Mouse (Mus musculus) liver, embryonic 12.5 days (tissue): ENCODE data around the gene Fcgr2b. TPM values are rescaled to one million over a fixed set of nuclear protein-coding genes. Genes with fewer than 3 reads are reported as not detected.
"Not testable (repeated sequence)": the region's sequence is repeated elsewhere in the genome, so short reads cannot be mapped to it uniquely, and the experiment has no call there.

Source experiments
- ATAC-seq: fragments of 200-750 bp; cut with Nextera tagmentation; 2 replicates; pipeline ENCODE4 v1.8.0; 2017; ENCODE audit warnings: moderate number of reproducible peaks, mild to moderate bottlenecking, moderate library complexity
- H3K27ac ChIP-seq: fragments of 300-500 bp; sonication (generic); 2 replicates; pipeline ENCODE4 v1.5.1; 2016; ENCODE audit warnings: mild to moderate bottlenecking
- H3K27me3 ChIP-seq: fragments of 300-500 bp; sonication (generic); replicated peaks from 2 replicates; pipeline ENCODE4 v1.6.1; 2016; ENCODE audit warnings: mild to moderate bottlenecking, moderate library complexity
- H3K36me3 ChIP-seq: fragments of 300-500 bp; sonication (generic); 2 replicates; pipeline ENCODE4 v1.6.1; 2016; ENCODE audit warnings: mild to moderate bottlenecking, moderate library complexity
- H3K4me1 ChIP-seq: fragments of 300-500 bp; sonication (generic); 2 replicates; pipeline ENCODE4 v1.6.1; 2016
- H3K4me2 ChIP-seq: fragments of 300-500 bp; sonication (generic); 2 replicates; pipeline ENCODE4 v1.6.1; 2016; ENCODE audit warnings: mild to moderate bottlenecking, moderate library complexity
- H3K4me3 ChIP-seq: fragments of 300-500 bp; sonication (generic); 2 replicates; pipeline ENCODE4 v1.5.1; 2016; ENCODE audit warnings: mild to moderate bottlenecking, moderate library complexity
- H3K9ac ChIP-seq: fragments of 300-500 bp; sonication (generic); 2 replicates; pipeline ENCODE4 v1.6.1; 2016; ENCODE audit warnings: mild to moderate bottlenecking, moderate library complexity
- H3K9me3 ChIP-seq: fragments of 300-500 bp; sonication (generic); replicated peaks from 2 replicates; pipeline ENCODE4 v1.6.1; 2016; ENCODE audit warnings: mild to moderate bottlenecking, moderate library complexity
- WGBS: fragments of 180-500 bp; shearing (Covaris S2); methylation state at CpG from one replicate; pipeline ENCODE4 v1.1.7; 2016; ENCODE audit not compliant: insufficient replicate concordance; 5-methylcytosine and 5-hydroxymethylcytosine counted together
- polyA plus RNA-seq: library from polyadenylated mRNA; unstranded; fragments of >200 nt; fragmentation: Nextera tagmentation; extraction: Ambion mirVana; gene quantifications from 2 replicates; pipeline ENCODE4 v1.2.1, GENCODE M21; 2016

The Fcgr2b gene
- polyA plus RNA-seq, 1 experiment from 2014 or later: 1.7 TPM

DNA sequence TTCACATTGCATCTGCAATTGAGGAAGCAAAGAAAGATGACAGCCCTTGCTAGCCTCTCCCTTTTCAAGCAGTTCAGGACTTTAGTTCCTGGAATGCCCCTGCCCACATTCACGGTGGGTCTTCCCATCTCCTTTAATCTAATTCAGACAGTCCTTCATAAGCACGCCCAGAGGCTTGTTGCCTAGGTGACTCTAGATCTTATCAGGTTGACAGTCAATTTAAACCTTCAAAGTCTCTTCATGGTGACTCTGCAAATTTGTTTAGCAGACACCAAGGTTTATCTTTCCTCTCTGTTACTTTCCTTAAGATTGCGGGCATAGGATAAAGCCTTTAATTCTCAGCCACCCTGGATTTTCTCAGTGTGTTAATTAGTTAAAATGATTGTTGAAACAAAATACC, 25.6 kb downstream of the Fcgr2b start:
- Histone ChIP-seq H3K27me3 (no peaks in the 10 kb centered on the region), H3K4me2 (no peak overlapping the region), H3K27ac (no peak overlapping the region), H3K4me1 (peaks cover 17% of the 10 kb centered on the region), H3K4me3 (no peak overlapping the region), H3K9me3 (peaks cover 6% of the 10 kb centered on the region), H3K36me3 (no peaks in the 10 kb centered on the region), H3K9ac (no peak overlapping the region)
- 12% methylated on average over 3 of the region's 3 CpGs for WGBS
- peak; percentile 63; the same call in 1 of the 2 replicates for ATAC-seq

DNA sequence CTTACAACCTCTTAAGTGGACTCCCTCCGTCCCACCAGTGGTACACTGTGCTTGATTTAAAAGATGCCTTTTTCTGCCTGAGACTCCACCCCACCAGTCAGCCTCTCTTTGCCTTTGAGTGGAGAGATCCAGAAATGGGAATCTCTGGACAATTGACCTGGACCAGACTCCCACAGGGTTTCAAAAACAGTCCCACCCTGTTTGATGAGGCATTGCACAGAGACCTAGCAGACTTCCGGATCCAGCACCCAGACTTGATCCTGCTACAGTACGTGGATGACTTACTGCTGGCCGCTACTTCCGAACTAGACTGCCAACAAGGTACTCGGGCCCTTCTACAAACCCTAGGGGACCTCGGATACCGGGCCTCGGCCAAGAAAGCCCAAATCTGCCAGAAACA, 31.4 kb downstream of the Fcgr2b start:
- not testable (repeated sequence) for H3K27me3 ChIP-seq, H3K4me2 ChIP-seq, ATAC-seq, H3K27ac ChIP-seq, H3K36me3 ChIP-seq, H3K9ac ChIP-seq, H3K4me3 ChIP-seq, H3K4me1 ChIP-seq
- peaks cover 23% of the 10 kb centered on the region for H3K9me3 ChIP-seq
- 91% methylated on average over 7 of the region's 9 CpGs for WGBS

DNA sequence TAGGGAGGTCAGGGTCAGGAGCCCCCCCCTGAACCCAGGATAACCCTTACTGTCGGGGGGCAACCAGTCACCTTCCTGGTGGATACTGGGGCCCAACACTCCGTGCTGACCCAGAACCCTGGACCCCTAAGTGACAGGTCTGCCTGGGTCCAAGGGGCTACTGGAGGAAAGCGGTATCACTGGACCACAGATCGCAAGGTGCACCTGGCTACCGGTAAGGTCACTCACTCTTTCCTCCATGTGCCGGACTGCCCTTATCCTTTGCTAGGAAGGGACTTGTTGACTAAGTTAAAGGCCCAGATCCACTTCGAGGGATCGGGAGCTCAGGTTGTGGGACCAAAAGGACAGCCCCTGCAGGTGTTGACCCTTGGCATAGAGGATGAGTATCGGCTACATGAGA, 32.2 kb downstream of the Fcgr2b start:
- not testable (repeated sequence) for H3K9ac ChIP-seq, H3K27ac ChIP-seq, H3K4me3 ChIP-seq, ATAC-seq, H3K27me3 ChIP-seq, H3K4me2 ChIP-seq, H3K36me3 ChIP-seq, H3K4me1 ChIP-seq
- H3K9me3 ChIP-seq: peaks cover 23% of the 10 kb centered on the region
- WGBS: 84% methylated on average over 9 of the region's 9 CpGs

DNA sequence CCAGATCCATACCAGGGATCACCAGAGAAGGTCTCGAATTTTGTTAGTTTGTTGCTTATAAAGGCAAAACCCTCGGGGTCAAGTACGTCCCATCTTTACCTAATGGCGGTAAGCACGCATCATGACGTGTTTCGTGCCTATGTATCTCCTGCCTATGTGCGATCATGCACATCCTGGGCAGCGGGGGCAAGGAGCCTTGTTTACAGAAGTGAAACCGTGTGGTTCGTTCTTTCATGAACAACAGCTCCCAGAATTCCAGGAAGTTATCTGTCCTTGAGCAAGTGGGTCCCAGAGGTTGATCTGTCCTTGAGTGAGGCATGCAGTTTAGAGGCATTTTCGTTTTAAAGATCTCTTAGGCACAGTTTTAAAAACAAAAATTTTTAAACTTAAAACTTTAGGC, 37.1 kb downstream of the Fcgr2b start:
- WGBS: 78% methylated on average over 12 of the region's 12 CpGs
- no peak for ATAC-seq
- Histone ChIP-seq H3K9ac (no peak overlapping the region), H3K4me2 (no peak overlapping the region), H3K27ac (no peak overlapping the region), H3K4me3 (no peak overlapping the region), H3K27me3 (no peaks in the 10 kb centered on the region), H3K4me1 (no peaks in the 10 kb centered on the region), H3K9me3 (peaks cover 16% of the 10 kb centered on the region), H3K36me3 (no peaks in the 10 kb centered on the region)

DNA sequence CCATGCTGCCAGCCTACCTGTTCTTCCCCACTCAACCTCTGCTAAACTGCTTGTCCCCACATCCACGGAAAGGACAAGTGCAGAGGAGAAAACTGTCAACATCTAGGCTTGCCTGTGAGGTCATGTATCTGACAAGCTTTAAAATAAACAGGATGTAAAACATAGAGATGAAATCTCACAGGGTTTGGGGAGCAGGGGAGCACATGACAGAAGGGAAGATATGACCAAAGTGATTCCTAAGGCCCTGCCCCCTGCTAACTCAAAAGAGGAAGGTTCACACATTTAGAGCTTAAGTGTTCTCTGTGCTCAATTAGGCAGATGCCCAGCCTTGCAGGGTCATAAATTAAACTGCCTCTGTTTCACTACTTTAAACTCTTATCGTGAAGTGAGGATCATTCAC, 42.0 kb downstream of the Fcgr2b start:
- H3K36me3 ChIP-seq: no peaks in the 10 kb centered on the region
- ATAC-seq: no peak
- H3K4me1 ChIP-seq: no peaks in the 10 kb centered on the region
- H3K4me2 ChIP-seq: no peak overlapping the region
- no peaks in the 10 kb centered on the region for H3K27me3 ChIP-seq
- H3K4me3 ChIP-seq: no peak overlapping the region
- WGBS: 54% methylated on average over 2 of the region's 2 CpGs
- H3K9me3 ChIP-seq: no peaks in the 10 kb centered on the region
- no peak overlapping the region for H3K9ac ChIP-seq
- H3K27ac ChIP-seq: no peak overlapping the region

DNA sequence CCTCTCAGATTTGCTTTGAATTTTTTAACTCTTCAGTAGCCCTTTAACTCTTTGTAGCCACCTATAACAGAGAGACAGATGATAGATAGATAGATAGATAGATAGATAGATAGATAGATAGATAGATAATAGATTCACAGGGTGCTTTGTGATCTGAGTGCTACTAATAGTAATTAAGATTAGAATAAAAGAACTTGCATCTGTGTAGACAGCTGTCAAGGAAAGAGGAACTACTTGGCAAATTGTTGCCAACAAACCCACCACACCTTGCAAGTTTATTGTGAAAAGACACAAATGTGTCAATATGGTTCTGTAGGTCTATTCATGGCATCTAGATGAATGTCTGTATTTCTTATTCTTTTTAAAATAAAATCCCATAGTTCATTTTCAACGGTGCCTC, 42.4 kb downstream of the Fcgr2b start:
- H3K9ac ChIP-seq: no peak overlapping the region
- no peaks in the 10 kb centered on the region for H3K27me3 ChIP-seq
- H3K9me3 ChIP-seq: no peaks in the 10 kb centered on the region
- H3K4me2 ChIP-seq: no peak overlapping the region
- no peaks in the 10 kb centered on the region for H3K36me3 ChIP-seq
- H3K27ac ChIP-seq: no peak overlapping the region
- H3K4me3 ChIP-seq: no peak overlapping the region
- no peaks in the 10 kb centered on the region for H3K4me1 ChIP-seq
- WGBS: 56% methylated on average over 1 of the region's 1 CpGs
- no peak for ATAC-seq

DNA sequence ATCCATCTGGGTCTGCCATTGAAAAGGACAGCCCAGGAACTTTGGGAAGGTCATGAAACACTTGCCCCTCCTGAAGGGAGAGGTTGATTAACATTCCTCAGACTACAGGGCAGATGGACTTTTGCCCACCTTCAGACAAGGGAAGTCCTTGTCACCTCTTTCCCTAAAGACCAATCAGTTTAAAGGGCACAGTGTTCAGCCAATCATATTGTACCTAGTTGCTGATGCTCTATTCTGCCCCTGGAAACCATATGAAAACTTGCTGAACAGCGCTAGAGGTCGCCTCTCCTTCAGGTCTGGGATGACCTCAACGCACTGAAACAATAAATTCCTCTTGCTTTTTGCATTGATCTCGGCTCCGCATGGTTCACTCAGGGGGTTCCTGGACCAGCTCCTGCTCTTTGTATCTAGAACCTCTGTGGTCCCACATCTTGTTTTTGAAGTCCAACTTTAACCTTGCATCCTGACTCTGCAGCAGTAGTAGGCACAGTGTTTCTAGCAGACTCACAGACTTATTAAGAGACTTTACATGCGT, 42.9 kb downstream of the Fcgr2b start:
- WGBS: 65% methylated on average over 6 of the region's 6 CpGs
- ATAC-seq: no peak

DNA sequence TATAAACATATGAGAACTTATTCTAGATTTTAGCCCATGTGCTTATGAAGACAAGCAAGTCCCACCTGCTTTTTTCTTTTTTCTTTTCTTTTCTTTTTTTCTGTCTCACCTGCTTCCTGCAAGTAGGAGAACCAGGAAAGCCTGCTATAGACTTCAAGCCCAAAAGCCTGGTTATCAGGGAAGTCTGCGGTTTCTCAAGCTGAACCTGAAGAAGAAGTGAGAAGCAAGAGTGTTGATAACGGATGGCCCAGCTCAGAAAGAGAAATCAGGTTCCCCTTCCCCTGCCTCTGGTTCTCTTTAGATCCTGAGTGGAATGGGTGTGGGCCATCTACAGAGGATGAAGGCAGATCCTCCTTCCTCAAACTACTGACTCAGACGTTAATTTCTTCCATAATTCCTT, 44.3 kb downstream of the Fcgr2b start:
- Histone ChIP-seq H3K36me3 (no peaks in the 10 kb centered on the region), H3K27ac (no peak overlapping the region), H3K27me3 (no peaks in the 10 kb centered on the region), H3K4me2 (no peak overlapping the region), H3K9ac (no peak overlapping the region), H3K9me3 (no peaks in the 10 kb centered on the region), H3K4me3 (no peak overlapping the region), H3K4me1 (no peaks in the 10 kb centered on the region)
- no peak for ATAC-seq
- 36% methylated on average over 3 of the region's 3 CpGs for WGBS

More for the DNA sequence above, 42.9 kb downstream of the Fcgr2b start:
- Histone ChIP-seq H3K4me1 (no peaks in the 10 kb centered on the region), H3K36me3 (no peaks in the 10 kb centered on the region), H3K27me3 (no peaks in the 10 kb centered on the region), H3K4me3 (no peak overlapping the region), H3K9ac (no peak overlapping the region), H3K4me2 (no peak overlapping the region), H3K9me3 (no peaks in the 10 kb centered on the region), H3K27ac (no peak overlapping the region)

DNA sequence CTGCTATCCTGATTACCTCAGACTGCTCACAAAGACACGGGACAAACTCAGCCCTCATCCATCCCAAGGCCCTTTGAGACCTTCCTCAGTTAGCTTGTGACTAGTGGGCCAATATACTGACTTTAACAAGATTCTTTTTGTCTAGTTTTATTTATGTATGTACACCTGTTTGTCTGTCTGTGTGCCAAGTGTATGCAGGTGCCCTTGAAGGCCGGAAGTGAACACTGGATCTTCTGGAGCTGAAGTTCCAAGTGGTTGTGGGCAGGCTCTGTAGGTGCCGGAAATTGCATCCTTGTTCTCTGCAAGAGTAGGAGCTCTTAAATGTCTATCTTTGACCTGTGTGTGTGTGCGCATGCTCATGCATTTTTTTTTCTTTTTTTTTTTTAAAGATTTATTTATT, 47.1 kb downstream of the Fcgr2b start:
- Histone ChIP-seq H3K4me1 (peaks cover 4% of the 10 kb centered on the region; the same call in 1 of the 2 replicates), H3K27ac (no peak overlapping the region), H3K9me3 (no peaks in the 10 kb centered on the region), H3K27me3 (no peaks in the 10 kb centered on the region), H3K36me3 (no peaks in the 10 kb centered on the region), H3K4me3 (no peak overlapping the region), H3K9ac (no peak overlapping the region), H3K4me2 (no peak overlapping the region)
- ATAC-seq: no peak
- 72% methylated on average over 4 of the region's 4 CpGs for WGBS

DNA sequence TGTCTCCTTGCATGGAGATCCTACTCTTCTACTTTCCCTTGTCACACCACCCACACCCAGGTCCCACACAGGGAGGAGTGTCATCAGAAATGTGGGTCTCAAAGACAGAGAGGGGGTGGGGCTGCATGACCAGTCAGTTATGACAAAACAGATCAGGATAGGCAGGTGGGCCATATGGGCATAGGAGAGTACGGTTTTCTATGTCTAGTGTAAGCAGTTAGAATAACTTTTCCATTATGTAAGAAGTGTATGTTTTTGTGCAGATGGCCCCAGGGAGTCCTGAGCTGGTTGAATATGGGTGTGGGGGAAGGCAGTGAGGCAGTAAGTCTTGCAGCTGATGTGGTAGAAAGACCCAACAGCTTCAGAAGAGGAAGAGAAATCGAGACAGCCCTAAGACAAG, 47.9 kb downstream of the Fcgr2b start:
- Histone ChIP-seq H3K4me2 (no peak overlapping the region), H3K4me3 (no peak overlapping the region), H3K27me3 (no peaks in the 10 kb centered on the region), H3K36me3 (no peaks in the 10 kb centered on the region), H3K9me3 (no peaks in the 10 kb centered on the region), H3K9ac (no peak overlapping the region), H3K27ac (no peak overlapping the region), H3K4me1 (peaks cover 7% of the 10 kb centered on the region; the same call in 1 of the 2 replicates)
- ATAC-seq: no peak
- WGBS: 51% methylated on average over 2 of the region's 2 CpGs

DNA sequence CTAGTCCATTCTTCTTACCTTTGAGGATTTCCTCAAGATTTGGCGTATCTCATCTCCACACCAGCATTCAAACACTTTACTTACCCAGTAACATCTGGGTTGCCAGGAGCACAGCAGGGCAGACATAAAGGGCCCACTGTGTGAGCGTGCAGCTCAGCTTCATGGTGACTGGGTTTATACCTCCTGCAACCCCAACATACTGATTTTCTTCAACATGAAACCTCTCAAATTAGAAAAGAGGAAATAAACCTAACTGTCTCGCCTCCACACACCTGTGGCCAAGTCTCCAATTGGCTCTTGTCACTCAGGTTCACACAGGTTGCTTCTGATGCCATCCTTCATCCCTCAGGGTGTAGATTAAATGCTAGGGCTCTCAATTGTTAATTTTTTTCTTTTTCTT, 49.0 kb downstream of the Fcgr2b start, which contains the start of gene Fcrla:
Gene Fcrla, minus strand, starts transcription at position 206 of the 400 bp plus-strand sequence.
- Histone ChIP-seq H3K27ac (no peak within 1 kb of the TSS), H3K4me2 (no peak within 1 kb of the TSS), H3K4me1 (peaks cover 7% of the 10 kb centered on the region; the same call in 1 of the 2 replicates), H3K36me3 (no peaks in the 10 kb centered on the region), H3K9ac (no peak within 1 kb of the TSS), H3K27me3 (no peaks in the 10 kb centered on the region), H3K9me3 (no peaks in the 10 kb centered on the region), H3K4me3 (no peak within 1 kb of the TSS)
- no peak for ATAC-seq
- 67% methylated on average over 3 of the region's 3 CpGs for WGBS

DNA sequence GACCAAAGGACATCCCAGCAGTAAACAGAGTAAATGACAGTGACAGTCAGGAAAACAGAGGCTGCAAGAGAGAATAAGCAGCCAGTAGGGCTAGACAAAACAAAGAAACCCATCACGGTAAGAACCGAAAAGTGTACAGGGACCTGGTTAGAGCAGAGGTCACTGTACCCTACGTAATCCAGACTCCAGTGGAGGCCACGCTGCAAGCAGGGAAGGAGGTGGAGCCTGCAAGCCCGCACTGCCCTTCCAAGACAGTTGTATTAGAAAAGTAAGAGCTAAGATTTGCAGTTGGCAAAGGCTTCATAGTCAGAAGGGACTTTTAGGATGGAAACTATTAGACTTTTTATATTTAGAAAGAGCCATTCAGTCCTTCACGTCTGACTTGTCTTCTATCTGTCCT, 49.4 kb downstream of the Fcgr2b start:
- Histone ChIP-seq H3K9ac (no peak overlapping the region), H3K9me3 (no peaks in the 10 kb centered on the region), H3K4me2 (no peak overlapping the region), H3K36me3 (no peaks in the 10 kb centered on the region), H3K4me1 (peaks cover 7% of the 10 kb centered on the region; the same call in 1 of the 2 replicates), H3K27me3 (no peaks in the 10 kb centered on the region), H3K4me3 (no peak overlapping the region), H3K27ac (no peak overlapping the region)
- ATAC-seq: no peak
- WGBS: 60% methylated on average over 6 of the region's 6 CpGs

DNA sequence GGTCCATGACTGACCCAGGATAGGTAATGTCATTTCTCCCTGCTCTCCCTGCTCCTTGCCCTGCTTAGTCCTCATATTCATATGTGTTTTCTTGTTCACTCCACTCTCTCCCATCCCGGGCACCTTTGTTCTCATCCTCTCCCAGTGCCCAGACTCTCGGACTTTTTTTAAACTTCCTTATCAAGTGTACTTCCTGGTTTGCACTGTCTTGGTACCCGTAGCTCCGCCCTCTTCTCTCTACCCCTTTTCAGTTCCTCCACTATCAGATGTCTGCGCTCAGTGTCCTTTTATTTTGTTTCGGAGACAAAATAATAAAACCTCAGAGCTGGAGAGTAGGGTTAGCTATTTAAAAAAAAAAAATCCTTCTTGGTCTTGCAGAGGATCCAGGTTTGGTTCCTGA, 51.9 kb downstream of the Fcgr2b start:
- Histone ChIP-seq H3K4me3 (peak overlapping the region; percentile 34), H3K36me3 (no peaks in the 10 kb centered on the region), H3K27ac (no peak overlapping the region), H3K27me3 (no peaks in the 10 kb centered on the region), H3K9me3 (no peaks in the 10 kb centered on the region), H3K4me2 (peak overlapping the region; percentile 53), H3K4me1 (peaks cover 7% of the 10 kb centered on the region; the same call in 1 of the 2 replicates), H3K9ac (no peak overlapping the region)
- WGBS: 31% methylated on average over 6 of the region's 6 CpGs
- peak; percentile 64; the same call in 1 of the 2 replicates for ATAC-seq
